Mouse (Mus musculus) brain, embryonic 18.5 days (tissue): ENCODE results near the gene Frs2.
"Not testable (repeated sequence)": the region's sequence is repeated elsewhere in the genome, so short reads cannot be mapped to it uniquely, and the experiment has no call there.

Experiments
- DNase-seq: peaks from one replicate; pipeline ENCODE4 v3.0.0-alpha.2; 2012; ENCODE audit warnings: low read depth, low spot score

Frs2 gene

GRCm38 (mm10) chr10:117043497-117044166, 104.7 kb downstream of the Frs2 start:
- not testable (repeated sequence) for DNase-seq

DNA sequence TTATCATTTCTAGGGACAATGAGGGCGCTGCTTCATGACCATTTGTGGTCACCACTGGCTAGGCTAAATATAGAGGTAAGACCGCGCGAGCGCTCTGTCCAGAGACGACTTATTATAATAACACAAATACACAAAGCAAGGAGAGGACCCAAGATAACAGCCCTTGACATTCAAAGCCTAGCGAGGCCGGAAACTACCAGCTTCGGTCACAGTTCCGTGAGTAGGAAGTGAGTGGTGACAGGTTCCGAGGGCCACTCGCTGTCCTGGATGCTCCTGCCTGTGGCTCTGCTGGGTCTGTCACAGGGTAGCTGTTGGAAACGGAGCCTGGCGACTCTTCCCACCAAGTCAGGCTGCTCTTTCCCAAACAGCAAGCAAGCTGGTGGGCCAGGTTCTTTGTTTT, 106.0 kb downstream of the Frs2 start:
- no peak for DNase-seq

DNA sequence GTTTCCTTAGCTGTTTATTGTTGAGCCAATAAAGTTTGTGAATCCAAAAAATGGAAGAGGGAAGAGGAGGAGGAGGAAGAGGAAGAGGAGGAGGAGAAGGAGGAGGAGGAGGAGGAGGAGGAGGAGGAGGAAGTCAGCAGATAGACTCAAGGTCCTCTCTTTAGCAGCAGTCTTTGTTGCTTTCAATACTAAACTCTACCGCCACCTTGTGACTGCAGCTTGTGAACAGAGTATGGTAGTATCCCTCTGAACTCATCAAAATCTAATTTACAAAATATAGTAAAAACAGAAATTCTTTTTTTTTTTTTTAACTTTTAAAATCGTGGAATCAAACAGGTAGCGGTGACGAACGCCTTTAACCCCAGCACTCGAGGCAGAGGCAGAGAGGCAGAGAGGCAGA, 108.0 kb downstream of the Frs2 start:
- peak; percentile 20 for DNase-seq

GRCm38 (mm10) chr10:117033785-117034184, 114.5 kb downstream of the Frs2 start:
- peak; percentile 36 for DNase-seq

- DNase-seq, result no peak
These were observed 117.2 kb downstream of the Frs2 start for GRCm38 (mm10) chr10:117031160-117031559.

DNA sequence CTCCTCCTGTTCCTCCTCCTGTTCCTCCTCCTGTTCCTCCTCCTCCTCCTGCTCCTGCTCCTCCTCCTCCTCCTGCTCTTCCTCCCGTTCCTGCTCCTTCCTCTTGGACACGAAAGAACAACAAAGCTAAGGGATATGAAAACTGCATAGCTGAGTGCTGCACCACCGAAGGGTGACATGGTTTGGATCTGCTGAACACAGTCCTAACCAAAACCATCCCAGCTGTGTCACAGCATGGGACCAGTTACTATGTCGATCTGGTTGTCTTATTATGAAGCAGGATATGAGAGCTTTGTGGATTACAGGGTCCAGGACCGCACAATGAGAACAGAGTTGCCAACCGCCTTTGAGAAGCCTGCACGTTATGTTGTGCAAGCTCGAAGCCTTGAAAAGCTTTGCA, 122.2 kb downstream of the Frs2 start:
- DNase-seq, result no peak

DNA sequence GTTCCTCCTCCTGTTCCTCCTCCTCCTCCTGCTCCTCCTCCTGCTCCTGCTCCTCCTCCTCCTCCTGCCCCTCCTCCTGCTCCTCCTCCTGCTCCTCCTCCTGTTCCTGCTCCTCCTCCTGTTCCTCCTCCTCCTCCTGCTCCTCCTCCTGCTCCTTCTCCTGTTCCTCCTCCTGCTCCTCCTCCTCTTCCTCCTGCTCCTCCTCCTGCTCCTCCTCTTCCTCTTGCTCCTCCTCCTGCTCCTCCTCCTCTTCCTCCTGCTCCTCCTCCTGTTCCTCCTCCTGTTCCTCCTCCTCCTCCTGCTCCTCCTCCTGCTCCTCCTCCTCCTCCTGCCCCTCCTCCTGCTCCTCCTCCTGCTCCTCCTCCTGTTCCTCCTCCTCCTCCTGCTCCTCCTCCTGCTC, 122.6 kb downstream of the Frs2 start:
- DNase-seq, result not testable (repeated sequence)

DNA sequence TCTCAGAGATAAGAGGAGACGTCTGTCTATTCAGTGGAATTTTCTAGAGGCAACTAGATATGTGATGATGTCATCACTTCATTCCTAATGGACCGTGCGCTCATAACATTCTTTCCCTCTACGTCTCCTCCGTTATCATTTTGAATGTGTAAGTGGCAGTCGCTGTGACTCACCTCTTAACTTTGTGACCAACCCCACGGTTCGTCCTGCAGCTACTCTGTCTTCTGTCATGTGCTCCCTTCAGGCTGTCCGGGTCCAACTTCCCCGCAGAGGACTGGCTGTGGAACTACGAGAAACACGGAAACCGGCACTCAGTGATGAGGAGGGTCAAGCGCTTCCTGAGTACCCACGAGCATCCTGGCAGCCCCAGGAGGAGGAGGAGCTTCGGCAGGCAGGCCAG, 124.6 kb downstream of the Frs2 start:
- no peak for DNase-seq

- DNase-seq, result no peak
These were observed 127.1 kb downstream of the Frs2 start for GRCm38 (mm10) chr10:117021020-117021754.
